Mouse (Mus musculus) C2C12 (cell line): ENCODE results near the gene S100a3.

ENCODE experiments used
- CTCF ChIP-seq: IDR thresholded peaks from one replicate; pipeline ENCODE4 v1.5.1; 2011; ENCODE audit not compliant: control insufficient read depth, insufficient read depth, insufficient read length
- FOSL1 ChIP-seq: IDR thresholded peaks from one replicate; pipeline ENCODE4 v1.8.0; 2011; ENCODE audit warnings: mild to moderate bottlenecking, low read length; ENCODE audit not compliant: poor library complexity, insufficient read depth, severe bottlenecking
- MAX ChIP-seq: IDR thresholded peaks from one replicate; pipeline ENCODE4 v1.6.1; 2011; ENCODE audit warnings: mild to moderate bottlenecking, control low read depth
- MYOG ChIP-seq: IDR thresholded peaks from one replicate; pipeline ENCODE4 v1.6.1; 2011; ENCODE audit not compliant: control insufficient read depth, insufficient read length; ENCODE audit errors: extremely low read depth
- USF1 ChIP-seq: IDR thresholded peaks from one replicate; pipeline ENCODE4 v1.6.1; 2011; ENCODE audit warnings: low read depth, mild to moderate bottlenecking, control low read depth, moderate library complexity

DNA sequence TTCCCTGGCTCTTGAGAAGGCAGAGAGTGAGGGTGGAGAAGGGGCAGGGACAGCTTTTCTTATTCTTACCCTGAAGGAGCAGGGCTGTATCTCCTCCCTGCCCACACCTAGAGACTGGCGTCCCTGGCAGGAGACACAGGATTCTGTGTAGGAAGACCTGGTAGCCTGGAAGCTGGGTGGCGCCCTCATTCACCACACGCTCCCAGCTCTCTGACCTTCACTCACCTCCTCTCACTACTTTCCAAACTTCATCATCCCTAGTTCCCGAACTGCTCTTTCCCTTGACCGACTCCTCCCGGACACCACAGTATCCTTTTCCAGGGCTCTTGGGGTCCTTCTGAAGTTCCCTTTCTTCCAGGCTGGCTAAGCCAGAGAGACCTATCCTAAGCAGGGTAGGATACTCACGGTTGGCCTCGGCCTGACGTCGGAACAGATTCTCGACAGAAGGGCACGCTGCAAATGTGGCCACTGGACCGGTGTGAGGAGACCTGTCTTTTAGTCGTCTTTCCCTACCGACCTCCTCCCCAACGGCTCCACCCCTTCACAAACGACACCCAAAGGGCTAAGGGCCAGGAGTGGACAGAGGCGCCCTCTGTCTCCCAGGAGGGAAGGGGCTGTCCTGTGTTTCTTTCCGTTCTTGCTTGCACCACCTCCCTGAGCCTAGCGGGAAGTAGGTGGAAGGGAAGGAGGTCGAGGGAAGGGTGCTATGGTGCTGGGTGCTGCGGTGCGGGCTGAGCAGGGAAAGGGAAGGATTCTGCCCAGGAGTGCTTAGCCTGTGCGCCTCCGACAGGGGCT is 46.4 kb upstream of the S100a3 start, which contains the start of the genes S100a1 and S100a13:
- TF ChIP-seq MAX, result no peak
- TF ChIP-seq USF1, result no peak
- TF ChIP-seq CTCF, result peak; percentile 8
- TF ChIP-seq MYOG, result no peak
- TF ChIP-seq FOSL1, result no peak
